Mouse (Mus musculus): ENCODE measurements around the gene Tmem270. TPM values are rescaled to one million over a fixed set of nuclear protein-coding genes. Genes with fewer than 3 reads are reported as not detected.

Tmem270 gene
- total RNA-seq (2021) = not detected
- not detected in 2 replicates for polyA plus RNA-seq (2012; rRNA removed)
- long read RNA-seq = 0 reads

DNA sequence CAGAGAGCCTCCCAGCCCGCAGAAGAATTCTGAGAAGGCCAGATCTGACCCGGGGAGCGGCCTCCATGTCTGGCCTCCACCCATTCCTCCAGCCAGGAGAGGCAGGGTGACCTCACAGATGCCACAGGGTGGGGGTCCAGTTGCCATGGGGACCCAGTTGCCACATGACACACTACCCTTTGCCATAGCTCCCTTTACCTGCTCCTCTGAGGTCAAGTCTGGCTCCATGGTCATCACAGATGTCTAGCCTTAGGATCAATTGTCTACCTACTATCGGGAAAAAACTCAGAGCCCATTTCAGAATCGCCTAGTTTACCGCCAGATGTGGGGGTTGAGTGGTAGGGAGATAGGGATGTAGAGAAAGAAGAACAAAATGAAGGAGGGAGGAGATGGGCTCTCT, at the start of gene Tmem270:
Tmem270 (minus strand) TSS at position 101 of the 400 bp plus-strand sequence.
- no peaks in the 10 kb centered on the region for H3K79me2 ChIP-seq (replicated peaks; ENCODE audit: control insufficient read depth, insufficient read depth, low read length)
- intact Hi-C loops (cut with DNase I) = loop anchor here (1.0 to 10.0 kb wide), 2 partner anchors 59 to 292 kb away; partner anchors contain the start of gene Lat2
- no peak within 1 kb of the TSS for H3K27ac ChIP-seq
- no peak within 1 kb of the TSS for H3K9ac ChIP-seq (ENCODE audit: low read depth, low read length)
- no peak within 1 kb of the TSS for H3K4me3 ChIP-seq
- no peaks in the 10 kb centered on the region for H3K27me3 ChIP-seq (ENCODE audit: control insufficient read depth, insufficient read depth, low read length)
- DNase-seq = no peak
- TF ChIP-seq POLR2A (IDR thresholded peaks at IDR 0.05; ENCODE audit: insufficient read depth, low read depth, low read length) (no peak), EP300 (IDR thresholded peaks at IDR 0.05; ENCODE audit: insufficient read depth, low read depth, low read length) (no peak)
- WGBS = 83% methylated on average over 6 of the region's 6 CpGs
- no peaks in the 10 kb centered on the region for H3K36me3 ChIP-seq (ENCODE audit: control insufficient read depth, insufficient read depth, low read length)
- H3K4me1 ChIP-seq (ENCODE audit: control insufficient read depth, insufficient read depth, low read length) = no peaks in the 10 kb centered on the region

DNA sequence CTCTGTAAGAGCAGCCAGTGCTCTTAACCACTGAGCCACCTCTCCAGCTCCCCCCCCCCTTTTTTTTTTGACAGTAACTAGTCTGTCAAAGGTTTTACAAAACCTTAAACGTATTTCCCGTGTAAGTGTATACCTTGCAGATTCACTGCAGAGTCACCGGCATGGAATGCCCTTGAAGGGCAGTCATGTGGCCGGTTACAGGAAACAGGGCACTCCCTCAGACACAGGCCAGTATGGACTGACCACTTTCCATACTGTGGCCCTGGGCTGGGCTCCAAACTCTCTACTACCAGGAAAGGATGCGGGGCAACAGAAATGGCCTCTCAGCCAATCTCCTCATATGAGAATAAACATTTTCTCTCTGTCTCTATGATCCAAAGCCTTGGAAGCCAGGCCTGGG, 49.0 kb upstream of the Tmem270 start:
- intact Hi-C loops (cut with DNase I) = no loop called here
- DNase-seq = no peak
- 43% methylated on average over 5 of the region's 5 CpGs for WGBS

DNA sequence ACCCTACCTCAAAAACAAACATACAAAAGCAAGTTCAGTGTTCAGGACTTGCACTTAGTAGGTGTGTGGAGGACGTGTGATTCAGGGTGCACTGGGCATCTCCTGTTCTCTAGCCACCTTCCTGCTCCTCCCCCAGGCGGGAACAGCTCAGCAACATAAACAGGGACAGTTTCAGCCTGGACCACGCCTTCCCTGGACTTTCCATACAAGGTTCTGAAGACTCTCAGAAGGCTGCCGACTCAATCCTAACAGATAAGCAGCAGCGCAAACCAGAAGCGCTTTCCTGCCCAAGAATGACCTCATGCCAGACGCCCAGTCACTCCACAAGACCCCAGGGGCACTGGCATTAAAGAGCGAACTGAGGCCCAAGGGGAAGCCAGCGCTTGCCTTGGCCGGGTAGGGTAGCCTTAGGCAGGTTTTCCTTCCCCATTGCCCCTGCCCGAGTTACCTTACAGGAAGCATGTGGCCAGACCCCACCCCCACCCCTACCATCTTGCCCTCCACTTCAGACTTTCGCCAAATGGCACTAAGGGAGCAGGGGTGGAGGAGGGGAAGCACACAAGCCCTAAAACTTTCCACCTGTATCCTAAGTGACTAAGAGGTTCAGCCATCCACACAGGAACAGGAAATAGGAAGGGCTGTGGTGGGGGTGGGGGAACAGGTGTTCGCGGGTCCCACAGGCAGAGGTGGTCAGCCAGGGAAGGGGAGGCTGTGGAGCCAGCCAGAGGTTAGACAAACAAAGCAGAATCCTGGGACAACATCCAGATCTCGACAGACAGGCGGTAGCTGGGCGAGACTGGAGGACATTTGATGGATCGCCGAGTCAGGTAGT, 44.7 kb upstream of the Tmem270 start:
- H3K79me2 ChIP-seq (replicated peaks; ENCODE audit: control insufficient read depth, insufficient read depth, low read length) = no peaks in the 10 kb centered on the region
- no peaks in the 10 kb centered on the region for H3K36me3 ChIP-seq (ENCODE audit: control insufficient read depth, insufficient read depth, low read length)
- TF ChIP-seq EP300 (IDR thresholded peaks at IDR 0.05; ENCODE audit: insufficient read depth, low read depth, low read length) (no peak), CTCF (IDR thresholded peaks at IDR 0.05) (no peak), POLR2A (IDR thresholded peaks at IDR 0.05; ENCODE audit: insufficient read depth, low read depth, low read length) (no peak)
- H3K9ac ChIP-seq (ENCODE audit: low read depth, low read length) = no peak overlapping the region
- H3K4me3 ChIP-seq = no peak overlapping the region
- 6% methylated on average over 19 of the region's 19 CpGs for WGBS
- H3K27me3 ChIP-seq (ENCODE audit: control insufficient read depth, insufficient read depth, low read length) = no peaks in the 10 kb centered on the region
- H3K27ac ChIP-seq = no peak overlapping the region
- intact Hi-C loops (cut with DNase I) = no loop called here
- DNase-seq = peak in 1 of 2 experiments; percentile 40
- H3K4me1 ChIP-seq (ENCODE audit: control insufficient read depth, insufficient read depth, low read length) = no peaks in the 10 kb centered on the region

More for the DNA sequence above, 49.0 kb upstream of the Tmem270 start:
- Histone ChIP-seq H3K4me1 (ENCODE audit: control insufficient read depth, insufficient read depth, low read length) (peaks cover 3% of the 10 kb centered on the region; the same call in 1 of the 2 replicates), H3K4me3 (no peak overlapping the region), H3K9ac (ENCODE audit: low read depth, low read length) (no peak overlapping the region), H3K36me3 (ENCODE audit: control insufficient read depth, insufficient read depth, low read length) (no peaks in the 10 kb centered on the region), H3K79me2 (replicated peaks; ENCODE audit: control insufficient read depth, insufficient read depth, low read length) (no peaks in the 10 kb centered on the region), H3K27me3 (ENCODE audit: control insufficient read depth, insufficient read depth, low read length) (no peaks in the 10 kb centered on the region), H3K27ac (no peak overlapping the region)
- TF ChIP-seq CTCF (IDR thresholded peaks at IDR 0.05) = no peak
- TF ChIP-seq EP300 (IDR thresholded peaks at IDR 0.05; ENCODE audit: insufficient read depth, low read depth, low read length) = no peak
- no peak for TF ChIP-seq POLR2A (IDR thresholded peaks at IDR 0.05; ENCODE audit: insufficient read depth, low read depth, low read length)

DNA sequence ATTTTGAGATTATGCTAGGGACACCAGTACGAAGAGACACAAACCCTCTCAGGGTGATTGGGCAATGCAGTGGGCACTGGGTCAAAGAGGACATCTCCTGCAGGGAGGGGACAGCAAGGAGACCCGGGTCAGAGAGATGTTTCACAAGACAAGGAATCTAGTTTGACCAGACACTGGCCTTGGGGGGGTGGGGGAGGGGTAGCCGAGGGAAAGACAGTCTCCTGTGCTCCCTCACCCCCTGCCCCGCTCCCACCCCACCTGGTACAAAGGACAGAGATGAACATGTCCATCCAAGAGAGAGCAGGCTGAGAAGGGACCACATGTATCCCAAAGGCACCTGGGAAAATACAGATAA, 41.5 kb upstream of the Tmem270 start:
- intact Hi-C loops (cut with DNase I) = no loop called here
- Histone ChIP-seq H3K27me3 (ENCODE audit: control insufficient read depth, insufficient read depth, low read length) (no peaks in the 10 kb centered on the region), H3K36me3 (ENCODE audit: control insufficient read depth, insufficient read depth, low read length) (no peaks in the 10 kb centered on the region), H3K79me2 (replicated peaks; ENCODE audit: control insufficient read depth, insufficient read depth, low read length) (no peaks in the 10 kb centered on the region), H3K9ac (ENCODE audit: low read depth, low read length) (no peak overlapping the region), H3K4me3 (no peak overlapping the region), H3K27ac (no peak overlapping the region), H3K4me1 (ENCODE audit: control insufficient read depth, insufficient read depth, low read length) (no peaks in the 10 kb centered on the region)
- TF ChIP-seq EP300 (IDR thresholded peaks at IDR 0.05; ENCODE audit: insufficient read depth, low read depth, low read length) (no peak), CTCF (IDR thresholded peaks at IDR 0.05) (no peak), POLR2A (IDR thresholded peaks at IDR 0.05; ENCODE audit: insufficient read depth, low read depth, low read length) (no peak)
- no peak for DNase-seq
- WGBS = 61% methylated on average over 4 of the region's 4 CpGs

DNA sequence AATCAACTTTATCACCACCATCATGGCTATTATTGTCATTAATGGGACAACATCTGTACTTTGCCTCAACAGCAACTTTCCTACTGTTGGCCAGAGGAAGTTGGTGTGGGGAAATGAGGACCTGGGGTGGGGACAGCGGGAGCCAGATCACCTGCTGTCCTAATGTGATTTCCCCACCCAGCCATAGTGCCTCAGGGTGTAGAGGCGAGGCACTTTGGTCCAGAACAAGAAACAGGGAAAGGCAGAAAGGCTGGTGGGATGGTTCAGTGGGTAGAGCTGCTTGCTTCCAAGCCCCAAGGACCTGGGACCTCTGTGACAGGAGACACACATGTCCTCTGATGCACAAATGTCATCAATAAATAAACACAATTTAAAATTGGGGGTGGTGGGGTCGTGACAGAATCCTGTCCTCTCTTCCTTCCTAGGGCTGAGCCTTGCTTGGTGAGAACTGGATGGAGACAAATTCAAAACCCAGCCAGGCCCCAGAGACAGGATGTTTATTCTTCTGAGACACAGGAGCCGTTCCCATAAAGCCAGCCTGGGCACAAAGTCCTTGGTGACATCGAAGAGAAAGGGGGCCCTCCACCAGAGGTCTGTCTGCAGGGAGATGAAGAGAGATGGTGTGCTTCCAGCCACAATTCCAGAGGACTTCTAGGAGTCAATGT, 41.0 kb upstream of the Tmem270 start:
- Histone ChIP-seq H3K9ac (ENCODE audit: low read depth, low read length) (no peak overlapping the region), H3K36me3 (ENCODE audit: control insufficient read depth, insufficient read depth, low read length) (no peaks in the 10 kb centered on the region), H3K4me1 (ENCODE audit: control insufficient read depth, insufficient read depth, low read length) (no peaks in the 10 kb centered on the region), H3K79me2 (replicated peaks; ENCODE audit: control insufficient read depth, insufficient read depth, low read length) (no peaks in the 10 kb centered on the region), H3K27me3 (ENCODE audit: control insufficient read depth, insufficient read depth, low read length) (no peaks in the 10 kb centered on the region), H3K4me3 (no peak overlapping the region), H3K27ac (no peak overlapping the region)
- intact Hi-C loops (cut with DNase I) = no loop called here
- no peak for DNase-seq
- WGBS = 44% methylated on average over 5 of the region's 5 CpGs
- TF ChIP-seq EP300 (IDR thresholded peaks at IDR 0.05; ENCODE audit: insufficient read depth, low read depth, low read length) = no peak
- no peak for TF ChIP-seq POLR2A (IDR thresholded peaks at IDR 0.05; ENCODE audit: insufficient read depth, low read depth, low read length)
- no peak for TF ChIP-seq CTCF (IDR thresholded peaks at IDR 0.05)

DNA sequence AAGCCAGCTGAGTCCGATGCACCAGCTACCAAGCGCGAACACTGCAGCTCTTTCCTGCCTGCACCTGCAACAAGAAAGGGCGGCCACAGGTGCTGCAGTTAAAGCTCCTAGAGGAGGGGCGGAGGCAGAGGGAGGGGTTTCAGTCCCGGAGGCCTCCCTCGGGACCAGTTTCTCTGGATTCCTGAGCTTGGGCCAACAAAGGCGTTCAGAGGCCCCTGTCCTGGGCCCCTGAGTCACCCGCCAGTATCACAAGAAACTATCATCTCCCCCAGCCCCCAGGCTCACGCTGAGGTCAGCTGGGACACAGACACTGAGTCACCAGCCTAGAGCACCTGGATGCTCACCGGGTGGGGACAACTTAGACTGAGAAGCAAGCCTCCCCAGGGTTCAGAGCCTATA, 40.3 kb upstream of the Tmem270 start, which contains the start of gene Cldn4:
Cldn4 (minus strand) TSS at position 78 of the 399 bp plus-strand sequence.
- TF ChIP-seq EP300 (IDR thresholded peaks at IDR 0.05; ENCODE audit: insufficient read depth, low read depth, low read length) = no peak
- no peak for TF ChIP-seq CTCF (IDR thresholded peaks at IDR 0.05)
- TF ChIP-seq POLR2A (IDR thresholded peaks at IDR 0.05; ENCODE audit: insufficient read depth, low read depth, low read length) = no peak
- 42% methylated on average over 11 of the region's 11 CpGs for WGBS
- H3K36me3 ChIP-seq (ENCODE audit: control insufficient read depth, insufficient read depth, low read length) = no peaks in the 10 kb centered on the region

More for the DNA sequence above, 40.3 kb upstream of the Tmem270 start, which contains the start of gene Cldn4:
- intact Hi-C loops (cut with DNase I) = no loop called here
- no peaks in the 10 kb centered on the region for H3K4me1 ChIP-seq (ENCODE audit: control insufficient read depth, insufficient read depth, low read length)
- H3K4me3 ChIP-seq = no peak within 1 kb of the TSS
- H3K9ac ChIP-seq (ENCODE audit: low read depth, low read length) = no peak within 1 kb of the TSS
- H3K79me2 ChIP-seq (replicated peaks; ENCODE audit: control insufficient read depth, insufficient read depth, low read length) = no peaks in the 10 kb centered on the region
- no peaks in the 10 kb centered on the region for H3K27me3 ChIP-seq (ENCODE audit: control insufficient read depth, insufficient read depth, low read length)
- DNase-seq = no peak
- H3K27ac ChIP-seq = no peak within 1 kb of the TSS

Data from heart, adult 2 months (tissue).